Mouse (Mus musculus) gastrocnemius, postnatal 36 days (tissue): ENCODE results near the gene Nrg3. TPM values are rescaled to one million over a fixed set of nuclear protein-coding genes. Genes with fewer than 3 reads are reported as not detected.
"Not testable (repeated sequence)": the region's sequence is repeated elsewhere in the genome, so short reads cannot be mapped to it uniquely, and the experiment has no call there.

ENCODE experiments used
- DNase-seq, 2 experiments: peaks; one replicate each; pipeline ENCODE4 v3.0.0; 2022
- intact Hi-C: fragments of 180-260 bp; cut with DNase I; formaldehyde crosslinking; loops from one replicate; pipeline ENCODE4 v1.15.1; 2025
- microRNA-seq, 2 experiments: library from miRNA; unstranded; fragments of <30 nt; microRNA quantifications; one replicate each; pipeline ENCODE4 v1.2.0; 2021
- total RNA-seq, 2 experiments: library from RNA; stranded (reverse); gene quantifications; 2 replicates each; pipeline ENCODE4 v1.2.3; 2021

Gene Nrg3
- total RNA-seq, 2 experiments from 2014 or later, result not detected

- DNase-seq, result no peak
- intact Hi-C loops, result no loop called here
Measured at GRCm38 (mm10) chr14:38340967-38341366, 1131.9 kb downstream of the Nrg3 start.

GRCm38 (mm10) chr14:38322841-38323240, 1150.0 kb downstream of the Nrg3 start:
- DNase-seq, intact Hi-C loops: not testable (repeated sequence)

DNA sequence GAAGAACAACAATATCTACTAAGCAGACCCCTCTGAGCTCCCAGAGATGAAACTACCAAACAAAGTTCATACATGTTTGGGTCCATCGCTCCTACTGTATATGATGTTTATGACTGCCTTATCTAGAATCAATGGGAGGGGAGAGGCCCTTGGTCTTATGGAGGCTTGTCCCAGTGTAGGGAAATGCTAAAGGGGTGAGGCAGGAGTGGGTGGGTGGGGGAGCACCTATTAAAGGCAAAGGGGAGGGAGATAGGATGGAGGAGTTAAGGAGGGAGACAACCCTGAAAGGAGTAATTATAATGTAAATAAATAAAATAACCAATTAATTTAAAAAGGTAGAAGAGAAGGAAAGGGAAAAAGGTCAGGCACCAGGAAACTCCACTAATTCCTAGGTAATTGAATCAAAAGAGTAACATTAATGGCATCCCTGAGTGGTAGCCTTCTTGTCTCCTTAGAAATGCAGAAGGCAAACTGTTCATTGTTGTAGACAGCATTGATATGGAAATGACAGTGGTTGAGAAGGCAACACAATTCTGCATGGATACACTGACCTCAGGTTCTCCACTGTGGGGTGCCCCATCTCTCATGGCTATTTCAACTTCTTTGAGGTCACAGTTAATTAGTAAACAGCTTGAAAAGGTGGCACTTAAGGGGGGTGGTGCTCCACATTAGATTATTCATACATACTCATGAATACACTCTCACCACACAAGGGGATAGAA, 1152.1 kb downstream of the Nrg3 start:
- intact Hi-C loops, result no loop called here
- no peak for DNase-seq

Small RNAs within 50 kb of the gene (microRNA-seq; reads per million reads assigned to microRNA genes)
- gene Gm27332, result 0 reads per million in 2 experiments
